Mouse (Mus musculus): Measurements from ENCODE around the gene Ehd3. TPM values are rescaled to one million over a fixed set of nuclear protein-coding genes. Genes with fewer than 3 reads are reported as not detected.

Gene Ehd3
- polyA plus RNA-seq (2015; fragmentation: Illumina TruSeq; extraction: RNeasy Lipid Tissue Mini Kit (QIAGEN cat#74804); ENCODE audit: insufficient read depth, low read depth, low replicate concordance), result 2.1 TPM

GRCm38 (mm10) chr17:73803521-73804184, at the start of gene Ehd3:
Gene Ehd3 (plus strand): TSS chr17:73804134.

Other genes with a start within 250 kb of the Ehd3 start
- gene Galnt14, start 93.7 kb upstream of the Ehd3 start, polyA plus RNA-seq (2015; fragmentation: Illumina TruSeq; extraction: RNeasy Lipid Tissue Mini Kit (QIAGEN cat#74804); ENCODE audit: insufficient read depth, low read depth, low replicate concordance), result 2.2 TPM
- 32.6 TPM for gene Xdh, start 146.1 kb downstream of the Ehd3 start, polyA plus RNA-seq (2015; fragmentation: Illumina TruSeq; extraction: RNeasy Lipid Tissue Mini Kit (QIAGEN cat#74804); ENCODE audit: insufficient read depth, low read depth, low replicate concordance)
- not detected for gene Srd5a2, start 243.8 kb downstream of the Ehd3 start, polyA plus RNA-seq (2015; fragmentation: Illumina TruSeq; extraction: RNeasy Lipid Tissue Mini Kit (QIAGEN cat#74804); ENCODE audit: insufficient read depth, low read depth, low replicate concordance)